Mouse (Mus musculus): ENCODE data around the gene Eml4. TPM values are rescaled to one million over a fixed set of nuclear protein-coding genes. Genes with fewer than 3 reads are reported as not detected.

Eml4 gene
- total RNA-seq, 2 experiments from 2014 or later: 10.3 to 22.6 TPM

- no peak for ATAC-seq (replicated peaks; ENCODE audit: low FRiP score, low TSS enrichment, poor library complexity, severe bottlenecking)
Measured at GRCm38 (mm10) chr17:83469586-83469985, 118.9 kb downstream of the Eml4 start.

GRCm38 (mm10) chr17:83477089-83477488 is 126.4 kb downstream of the Eml4 start:
- ATAC-seq (replicated peaks; ENCODE audit: low FRiP score, low TSS enrichment, poor library complexity, severe bottlenecking): no peak

GRCm38 (mm10) chr17:83481551-83481950 is 130.8 kb downstream of the Eml4 start:
- ATAC-seq (replicated peaks; ENCODE audit: low FRiP score, low TSS enrichment, poor library complexity, severe bottlenecking): no peak

- no peak for ATAC-seq (replicated peaks; ENCODE audit: low FRiP score, low TSS enrichment, poor library complexity, severe bottlenecking)
Measured at GRCm38 (mm10) chr17:83482817-83483536, 132.2 kb downstream of the Eml4 start.

- ATAC-seq (replicated peaks; ENCODE audit: low FRiP score, low TSS enrichment, poor library complexity, severe bottlenecking): no peak
Measured at GRCm38 (mm10) chr17:83483784-83484183, 133.1 kb downstream of the Eml4 start.

GRCm38 (mm10) chr17:83487762-83488161 is 137.0 kb downstream of the Eml4 start:
- no peak for ATAC-seq (replicated peaks; ENCODE audit: low FRiP score, low TSS enrichment, poor library complexity, severe bottlenecking)

- no peak for ATAC-seq (replicated peaks; ENCODE audit: low FRiP score, low TSS enrichment, poor library complexity, severe bottlenecking)
Measured at GRCm38 (mm10) chr17:83498889-83499288, 148.2 kb downstream of the Eml4 start.

GRCm38 (mm10) chr17:83499692-83500091 is 149.0 kb downstream of the Eml4 start:
- no peak for ATAC-seq (replicated peaks; ENCODE audit: low FRiP score, low TSS enrichment, poor library complexity, severe bottlenecking)

- no peak for ATAC-seq (replicated peaks; ENCODE audit: low FRiP score, low TSS enrichment, poor library complexity, severe bottlenecking)
Measured at GRCm38 (mm10) chr17:83503693-83504092, 153.0 kb downstream of the Eml4 start.

GRCm38 (mm10) chr17:83512130-83512529 is 161.4 kb downstream of the Eml4 start:
- ATAC-seq (replicated peaks; ENCODE audit: low FRiP score, low TSS enrichment, poor library complexity, severe bottlenecking): no peak

GRCm38 (mm10) chr17:83513655-83514212 is 163.0 kb downstream of the Eml4 start:
- ATAC-seq (replicated peaks; ENCODE audit: low FRiP score, low TSS enrichment, poor library complexity, severe bottlenecking): peak; percentile 53

- ATAC-seq (replicated peaks; ENCODE audit: low FRiP score, low TSS enrichment, poor library complexity, severe bottlenecking): peak; percentile 98
Measured at GRCm38 (mm10) chr17:83514213-83514701, 163.5 kb downstream of the Eml4 start.

GRCm38 (mm10) chr17:83517280-83518015 is 166.7 kb downstream of the Eml4 start, which contains the start of gene Cox7a2l:
Cox7a2l (minus strand) TSS chr17:83517330.
- no peak for ATAC-seq (replicated peaks; ENCODE audit: low FRiP score, low TSS enrichment, poor library complexity, severe bottlenecking)

GRCm38 (mm10) chr17:83521881-83522280 is 171.2 kb downstream of the Eml4 start:
- no peak for ATAC-seq (replicated peaks; ENCODE audit: low FRiP score, low TSS enrichment, poor library complexity, severe bottlenecking)

GRCm38 (mm10) chr17:83522590-83523379 is 172.1 kb downstream of the Eml4 start:
- ATAC-seq (replicated peaks; ENCODE audit: low FRiP score, low TSS enrichment, poor library complexity, severe bottlenecking): no peak

- no peak for ATAC-seq (replicated peaks; ENCODE audit: low FRiP score, low TSS enrichment, poor library complexity, severe bottlenecking)
Measured at GRCm38 (mm10) chr17:83524753-83525152, 174.0 kb downstream of the Eml4 start.

- ATAC-seq (replicated peaks; ENCODE audit: low FRiP score, low TSS enrichment, poor library complexity, severe bottlenecking): no peak
Measured at GRCm38 (mm10) chr17:83525596-83525995, 174.9 kb downstream of the Eml4 start.

- no peak for ATAC-seq (replicated peaks; ENCODE audit: low FRiP score, low TSS enrichment, poor library complexity, severe bottlenecking)
Measured at GRCm38 (mm10) chr17:83526091-83526561, 175.4 kb downstream of the Eml4 start.
